Mouse (Mus musculus): ENCODE results near the gene Pced1b.

DNA sequence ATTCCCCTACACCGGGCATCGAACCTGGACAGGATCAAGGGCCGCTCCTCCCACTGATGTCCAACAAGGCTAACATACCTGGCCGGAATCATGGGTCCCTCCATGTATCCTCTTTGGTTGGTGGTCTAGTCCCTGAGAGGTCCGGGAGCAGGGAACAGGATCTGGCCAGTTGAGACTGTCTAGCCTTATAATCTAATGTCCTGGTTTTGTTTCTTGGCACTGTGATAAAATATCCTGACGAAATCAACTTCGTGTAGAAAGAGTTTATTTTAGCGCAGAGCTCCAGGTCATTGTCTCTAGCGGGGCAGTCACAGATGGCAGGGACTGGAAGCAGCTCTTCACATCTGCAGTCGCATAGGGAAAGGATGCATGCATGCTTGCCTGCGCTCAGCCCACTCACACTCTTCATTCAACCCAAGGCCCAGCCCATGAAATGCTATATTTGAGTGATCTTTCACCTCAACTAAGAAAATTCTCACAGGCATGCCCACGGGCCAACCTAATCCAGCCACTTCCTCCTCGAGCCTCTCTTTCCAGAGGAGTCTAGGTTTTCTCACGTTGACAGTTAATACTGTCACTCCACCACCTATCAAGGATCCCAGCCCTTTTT is 19.4 kb downstream of the Pced1b start:
- TF ChIP-seq CTCF (IDR thresholded peaks at IDR 0.05; ENCODE audit: extremely low read depth, insufficient read length, insufficient replicate concordance, low read depth, low read length) = no peak
- TF ChIP-seq POLR2A (IDR thresholded peaks at IDR 0.05; ENCODE audit: low read depth, low read length) = no peak

Measured in small intestine, adult 2 months (tissue).